Mouse (Mus musculus) CD4-positive, CD25-positive, alpha-beta regulatory T cell, adult 9 weeks (primary cell): ENCODE measurements around the gene Mfsd6l. TPM values are rescaled to one million over a fixed set of nuclear protein-coding genes. Genes with fewer than 3 reads are reported as not detected.

Source experiments
- polyA plus RNA-seq: library from polyadenylated mRNA; unstranded; fragments of 100-300 nt; shearing (Covaris generic); gene quantifications from one replicate; pipeline ENCODE4 v1.2.1, GENCODE M21; 2017

Mfsd6l gene
- not detected for polyA plus RNA-seq

DNA sequence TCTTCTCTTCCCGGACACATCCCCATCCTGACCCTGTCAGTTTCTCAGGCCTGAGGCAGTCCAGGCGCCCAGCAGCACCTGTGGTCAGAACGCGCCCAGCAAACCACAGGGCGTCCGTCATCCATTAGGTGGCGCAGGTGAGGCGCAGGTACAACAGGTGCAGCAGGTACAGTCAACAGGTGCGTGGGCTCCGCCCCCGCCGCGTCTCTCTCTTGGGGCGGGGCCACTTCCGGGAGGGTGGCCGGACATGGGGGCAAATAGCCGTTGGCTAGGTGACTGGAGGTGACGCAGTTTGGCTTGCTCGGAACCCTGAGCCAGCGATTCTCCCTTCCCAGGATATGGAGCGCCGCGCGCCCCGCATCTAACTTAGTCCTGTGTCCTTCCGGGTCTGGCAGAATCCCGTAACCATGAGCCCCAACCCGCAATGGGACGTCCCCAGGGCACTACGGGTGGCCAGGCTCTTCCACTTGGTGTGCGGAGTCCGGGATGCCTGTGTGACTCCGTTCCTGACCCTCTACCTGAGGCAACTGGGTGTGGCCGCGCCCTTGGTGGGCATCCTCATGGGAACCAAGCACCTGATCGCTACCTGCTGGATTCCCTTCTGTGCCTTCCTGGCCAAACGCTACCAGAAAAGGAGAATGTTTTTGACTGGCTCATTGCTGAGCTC, at the start of gene Mfsd6l:
Mfsd6l (plus strand) TSS at position 269 of the 667 bp plus-strand sequence.

DNA sequence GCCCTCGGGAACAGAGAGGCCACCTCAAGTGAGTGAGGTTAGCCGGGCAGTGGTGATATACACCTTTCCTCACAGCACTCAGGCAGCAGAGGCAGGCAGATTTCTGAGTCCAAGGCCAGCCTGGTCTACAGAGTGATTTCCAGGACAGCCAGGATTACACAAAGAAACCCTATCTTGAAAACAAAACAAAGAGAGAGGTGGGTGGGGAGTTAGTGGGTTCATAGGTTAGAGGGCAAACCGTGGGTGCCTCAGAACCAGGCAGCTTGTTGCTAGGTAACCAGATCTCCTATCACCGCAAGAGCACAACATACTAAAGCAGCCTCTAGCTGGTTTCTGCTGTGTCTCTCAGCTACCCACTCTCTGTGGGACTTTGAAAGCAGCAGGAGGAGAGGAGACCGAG, 30.7 kb downstream of the Mfsd6l start, which contains the start of gene Ccdc42:
Ccdc42 (plus strand) TSS at position 301 of the 400 bp plus-strand sequence.

Other genes starting within 250 kb of the Mfsd6l start
- 0.82 TPM for gene Ntn1, start 155.4 kb upstream of the Mfsd6l start, polyA plus RNA-seq
- gene Pik3r5, start 124.1 kb upstream of the Mfsd6l start, polyA plus RNA-seq: 86.8 TPM
- gene Pik3r6, start 53.2 kb upstream of the Mfsd6l start, polyA plus RNA-seq: not detected
- not detected for gene Ccdc42, start 30.8 kb downstream of the Mfsd6l start, polyA plus RNA-seq
- gene Myh10, start 135.4 kb downstream of the Mfsd6l start, polyA plus RNA-seq: 1.8 TPM